Mouse (Mus musculus): Measurements from ENCODE around the gene Itm2c. TPM values are rescaled to one million over a fixed set of nuclear protein-coding genes. Genes with fewer than 3 reads are reported as not detected.

Gene Itm2c
- polyA plus RNA-seq, 1 experiment = 232 TPM

DNA sequence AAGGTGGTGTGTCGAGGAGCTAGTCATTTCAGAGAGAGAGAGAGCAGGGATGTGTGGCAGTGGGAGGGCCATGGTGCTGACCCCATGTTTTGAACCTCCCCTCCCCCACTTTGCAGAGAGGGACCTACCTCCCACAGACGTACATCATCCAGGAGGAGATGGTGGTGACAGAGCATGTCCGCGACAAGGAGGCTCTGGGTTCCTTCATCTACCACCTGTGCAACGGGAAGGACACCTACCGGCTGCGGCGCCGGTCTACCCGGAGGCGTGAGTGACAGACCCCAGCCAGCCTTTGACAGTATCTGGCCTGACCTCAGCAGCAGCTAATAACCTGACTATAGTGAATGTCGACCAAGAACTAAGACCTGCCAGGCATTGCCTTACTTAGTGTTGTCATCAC is 12.8 kb downstream of the Itm2c start:
- H3K4me1 ChIP-seq (replicated peaks; ENCODE audit: control insufficient read depth, insufficient read depth, low read length) = no peaks in the 10 kb centered on the region
- no peak overlapping the region for H3K27ac ChIP-seq (ENCODE audit: control insufficient read depth, insufficient read depth, low read length)
- DNase-seq = no peak
- H3K27me3 ChIP-seq (ENCODE audit: control insufficient read depth, insufficient read depth, low read length) = no peaks in the 10 kb centered on the region
- 93% methylated on average over 12 of the region's 12 CpGs for WGBS
- H3K4me3 ChIP-seq (ENCODE audit: control insufficient read depth, insufficient read depth, low read length) = no peak overlapping the region
- H3K36me3 ChIP-seq (ENCODE audit: control insufficient read depth, insufficient read depth, low read length) = peaks cover 37% of the 10 kb centered on the region
- no peak for TF ChIP-seq POLR2A (IDR thresholded peaks at IDR 0.05; ENCODE audit: control insufficient read depth, extremely low read depth, insufficient read depth, low read length, poor library complexity)
- TF ChIP-seq CTCF (IDR thresholded peaks at IDR 0.05; ENCODE audit: borderline replicate concordance, control insufficient read depth, extremely low read depth, insufficient read depth, low read length, poor library complexity) = no peak

DNA sequence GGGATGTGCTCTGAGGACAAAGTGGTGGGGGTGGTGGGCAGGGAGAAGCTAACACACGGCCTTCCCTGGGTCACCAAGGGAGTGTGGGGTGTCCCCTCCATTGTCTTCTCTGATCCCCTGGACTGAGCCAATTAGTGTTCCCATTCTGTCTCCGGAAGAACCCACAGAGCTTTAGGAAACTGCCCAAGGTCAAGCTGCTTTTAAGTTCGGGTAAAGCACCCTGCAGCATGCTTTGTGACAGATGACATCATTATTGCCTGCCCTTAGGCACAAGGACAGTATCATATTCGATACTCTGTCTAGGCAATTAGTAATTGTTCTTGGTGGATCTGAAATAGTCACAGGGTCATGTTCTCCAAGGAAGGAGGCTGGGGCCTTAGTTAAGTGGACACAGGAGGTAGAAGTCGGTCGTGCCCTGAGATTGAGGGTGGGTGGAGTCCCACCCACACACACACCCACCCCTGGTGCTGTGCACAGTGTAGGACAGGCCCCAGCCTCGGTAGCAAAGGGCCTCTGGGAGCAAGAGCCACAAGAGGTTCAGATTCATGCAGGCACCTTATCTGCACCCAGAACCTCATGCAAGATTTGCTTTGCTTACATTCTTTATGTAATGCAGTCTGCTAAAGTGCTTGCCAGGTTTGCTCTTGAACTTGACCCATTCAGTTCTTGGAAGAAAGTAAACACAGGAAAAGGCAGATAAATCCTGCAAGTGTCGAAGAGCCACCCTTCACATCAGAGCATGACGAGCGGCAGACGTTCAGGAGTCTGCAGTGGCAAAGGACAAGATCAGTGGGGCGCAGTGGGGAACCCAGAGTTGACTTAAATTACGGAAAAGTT is 14.9 kb downstream of the Itm2c start:
- TF ChIP-seq CTCF (IDR thresholded peaks at IDR 0.05; ENCODE audit: borderline replicate concordance, control insufficient read depth, extremely low read depth, insufficient read depth, low read length, poor library complexity) = no peak
- TF ChIP-seq POLR2A (IDR thresholded peaks at IDR 0.05; ENCODE audit: control insufficient read depth, extremely low read depth, insufficient read depth, low read length, poor library complexity) = no peak
- no peaks in the 10 kb centered on the region for H3K4me1 ChIP-seq (replicated peaks; ENCODE audit: control insufficient read depth, insufficient read depth, low read length)
- DNase-seq = no peak
- H3K36me3 ChIP-seq (ENCODE audit: control insufficient read depth, insufficient read depth, low read length) = peaks cover 34% of the 10 kb centered on the region
- no peaks in the 10 kb centered on the region for H3K27me3 ChIP-seq (ENCODE audit: control insufficient read depth, insufficient read depth, low read length)
- H3K27ac ChIP-seq (ENCODE audit: control insufficient read depth, insufficient read depth, low read length) = no peak overlapping the region
- 87% methylated on average over 13 of the region's 13 CpGs for WGBS
- H3K4me3 ChIP-seq (ENCODE audit: control insufficient read depth, insufficient read depth, low read length) = no peak overlapping the region

DNA sequence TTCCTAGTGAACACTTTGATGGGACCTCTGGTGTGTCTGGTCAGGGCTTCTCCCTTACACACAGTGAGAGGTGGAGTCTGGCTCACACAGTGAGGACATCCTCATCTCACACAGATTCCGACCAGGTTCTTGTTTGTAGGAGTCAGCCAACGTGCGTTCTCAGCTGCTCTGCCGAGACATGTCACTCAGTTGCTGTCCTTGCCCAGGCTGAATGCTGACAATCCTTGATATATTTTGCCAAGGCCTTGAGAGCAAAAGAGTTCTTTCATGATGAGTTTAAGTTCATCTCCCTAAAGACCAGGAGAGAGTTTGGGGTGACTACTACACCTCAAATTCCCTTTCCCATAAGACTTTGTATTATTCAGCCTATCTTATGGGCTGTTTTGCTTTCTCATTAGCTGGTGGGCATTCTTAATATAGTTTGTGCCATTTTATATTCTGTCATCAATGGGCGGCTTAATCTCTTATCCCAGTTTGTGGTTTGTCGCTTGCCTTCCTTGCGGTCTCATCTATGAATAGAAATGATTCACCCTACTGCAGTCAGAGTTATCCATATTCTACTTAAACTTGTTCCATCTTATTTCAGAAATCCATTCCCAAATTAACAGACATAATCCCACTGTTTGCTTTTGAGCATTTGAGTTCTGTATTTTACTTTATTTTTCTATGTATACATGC is 19.1 kb downstream of the Itm2c start:
- Histone ChIP-seq H3K36me3 (ENCODE audit: control insufficient read depth, insufficient read depth, low read length) (peaks cover 3% of the 10 kb centered on the region; the same call in 1 of the 2 replicates), H3K4me3 (ENCODE audit: control insufficient read depth, insufficient read depth, low read length) (no peak overlapping the region), H3K27ac (ENCODE audit: control insufficient read depth, insufficient read depth, low read length) (no peak overlapping the region), H3K4me1 (replicated peaks; ENCODE audit: control insufficient read depth, insufficient read depth, low read length) (no peaks in the 10 kb centered on the region), H3K27me3 (ENCODE audit: control insufficient read depth, insufficient read depth, low read length) (no peaks in the 10 kb centered on the region)
- WGBS = 94% methylated on average over 7 of the region's 7 CpGs
- no peak for DNase-seq
- no peak for TF ChIP-seq CTCF (IDR thresholded peaks at IDR 0.05; ENCODE audit: borderline replicate concordance, control insufficient read depth, extremely low read depth, insufficient read depth, low read length, poor library complexity)
- TF ChIP-seq POLR2A (IDR thresholded peaks at IDR 0.05; ENCODE audit: control insufficient read depth, extremely low read depth, insufficient read depth, low read length, poor library complexity) = no peak

DNA sequence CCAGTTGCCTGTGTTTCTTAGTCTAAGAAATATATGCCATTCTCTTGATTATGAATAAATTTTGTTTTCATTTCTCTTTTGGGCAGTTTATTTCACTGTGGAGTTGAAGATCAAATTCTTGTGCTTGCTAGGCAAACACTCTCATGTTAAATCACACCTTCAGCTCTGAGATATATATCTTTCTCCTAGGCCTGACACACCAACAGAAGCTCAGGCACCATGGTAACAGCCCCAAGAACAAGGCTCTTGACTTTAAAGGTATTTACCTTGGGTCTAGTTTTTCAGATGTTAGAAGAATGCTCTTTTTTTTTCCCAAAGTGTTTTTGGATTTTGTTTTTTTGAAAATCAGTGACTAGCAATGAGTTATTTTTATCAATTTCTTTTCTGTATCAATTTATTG is 21.8 kb downstream of the Itm2c start:
- no peak for DNase-seq
- Histone ChIP-seq H3K27ac (ENCODE audit: control insufficient read depth, insufficient read depth, low read length) (no peak overlapping the region), H3K27me3 (ENCODE audit: control insufficient read depth, insufficient read depth, low read length) (no peaks in the 10 kb centered on the region), H3K4me3 (ENCODE audit: control insufficient read depth, insufficient read depth, low read length) (no peak overlapping the region), H3K4me1 (replicated peaks; ENCODE audit: control insufficient read depth, insufficient read depth, low read length) (no peaks in the 10 kb centered on the region), H3K36me3 (ENCODE audit: control insufficient read depth, insufficient read depth, low read length) (no peaks in the 10 kb centered on the region)
- TF ChIP-seq POLR2A (IDR thresholded peaks at IDR 0.05; ENCODE audit: control insufficient read depth, extremely low read depth, insufficient read depth, low read length, poor library complexity) (no peak), CTCF (IDR thresholded peaks at IDR 0.05; ENCODE audit: borderline replicate concordance, control insufficient read depth, extremely low read depth, insufficient read depth, low read length, poor library complexity) (no peak)

DNA sequence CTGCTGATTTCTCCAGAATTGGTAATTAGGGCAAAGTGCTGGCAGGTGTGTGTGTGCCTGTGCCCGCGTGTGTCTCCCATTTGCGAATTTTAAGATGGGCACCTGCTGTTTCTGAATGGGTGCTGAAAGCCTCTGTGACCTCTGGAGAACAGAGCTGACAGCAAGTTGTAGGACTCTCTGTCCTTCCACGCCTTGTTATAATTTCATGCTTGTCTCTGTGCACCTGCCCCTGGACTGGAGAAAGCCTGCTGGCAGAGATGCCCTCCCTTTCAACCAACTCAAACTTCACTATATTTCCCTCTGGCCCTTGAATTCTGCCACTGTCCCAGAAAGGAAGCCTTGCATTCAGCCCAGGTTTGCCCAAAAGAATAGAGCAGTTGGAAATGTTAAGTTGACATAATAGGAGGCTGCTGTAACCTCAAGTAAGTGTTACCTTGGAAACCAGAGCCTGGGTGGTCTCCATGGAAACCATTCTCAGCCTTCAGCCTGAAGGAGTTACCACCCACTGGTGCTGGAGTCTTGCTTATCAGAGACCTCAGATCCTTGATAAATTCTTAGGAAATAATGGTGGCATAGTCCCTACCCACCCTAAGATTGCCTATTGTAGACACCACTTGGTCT is 22.9 kb downstream of the Itm2c start:
- no peaks in the 10 kb centered on the region for H3K27me3 ChIP-seq (ENCODE audit: control insufficient read depth, insufficient read depth, low read length)
- no peak overlapping the region for H3K4me3 ChIP-seq (ENCODE audit: control insufficient read depth, insufficient read depth, low read length)
- no peak for DNase-seq
- H3K36me3 ChIP-seq (ENCODE audit: control insufficient read depth, insufficient read depth, low read length) = no peaks in the 10 kb centered on the region
- H3K4me1 ChIP-seq (replicated peaks; ENCODE audit: control insufficient read depth, insufficient read depth, low read length) = no peaks in the 10 kb centered on the region
- WGBS = 95% methylated on average over 4 of the region's 4 CpGs
- TF ChIP-seq CTCF (IDR thresholded peaks at IDR 0.05; ENCODE audit: borderline replicate concordance, control insufficient read depth, extremely low read depth, insufficient read depth, low read length, poor library complexity) = no peak
- no peak for TF ChIP-seq POLR2A (IDR thresholded peaks at IDR 0.05; ENCODE audit: control insufficient read depth, extremely low read depth, insufficient read depth, low read length, poor library complexity)
- no peak overlapping the region for H3K27ac ChIP-seq (ENCODE audit: control insufficient read depth, insufficient read depth, low read length)

DNA sequence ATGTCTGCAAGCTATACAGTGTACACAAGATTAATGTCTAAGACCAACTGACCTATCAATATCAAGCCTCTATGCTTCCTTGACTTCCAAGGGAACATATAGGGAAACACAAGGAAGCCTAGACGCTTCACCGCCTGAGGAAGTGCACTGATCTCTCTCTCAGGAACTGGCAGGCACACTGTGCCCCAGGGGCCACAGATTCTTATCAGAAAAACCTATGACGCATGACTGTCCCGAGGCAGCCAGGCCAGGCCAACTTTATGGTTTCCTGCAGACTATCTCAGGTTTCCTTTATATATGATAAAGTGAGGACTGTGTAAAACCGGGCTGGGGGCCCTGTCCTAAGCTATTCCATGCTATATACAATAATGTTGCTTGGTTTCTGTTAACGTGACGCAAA is 25.5 kb downstream of the Itm2c start:
- no peak overlapping the region for H3K4me3 ChIP-seq (ENCODE audit: control insufficient read depth, insufficient read depth, low read length)
- DNase-seq = no peak
- no peaks in the 10 kb centered on the region for H3K4me1 ChIP-seq (replicated peaks; ENCODE audit: control insufficient read depth, insufficient read depth, low read length)
- 35% methylated on average over 7 of the region's 7 CpGs for WGBS
- H3K27ac ChIP-seq (ENCODE audit: control insufficient read depth, insufficient read depth, low read length) = no peak overlapping the region
- H3K36me3 ChIP-seq (ENCODE audit: control insufficient read depth, insufficient read depth, low read length) = no peaks in the 10 kb centered on the region
- TF ChIP-seq POLR2A (IDR thresholded peaks at IDR 0.05; ENCODE audit: control insufficient read depth, extremely low read depth, insufficient read depth, low read length, poor library complexity) (no peak), CTCF (IDR thresholded peaks at IDR 0.05; ENCODE audit: borderline replicate concordance, control insufficient read depth, extremely low read depth, insufficient read depth, low read length, poor library complexity) (no peak)
- no peaks in the 10 kb centered on the region for H3K27me3 ChIP-seq (ENCODE audit: control insufficient read depth, insufficient read depth, low read length)

Data from thymus, adult 2 months (tissue).